Mouse (Mus musculus) left cerebral cortex, postnatal 14 days (tissue): ENCODE data around the gene Prr29. TPM values are rescaled to one million over a fixed set of nuclear protein-coding genes. Genes with fewer than 3 reads are reported as not detected.
"Not testable (repeated sequence)": the region's sequence is repeated elsewhere in the genome, so short reads cannot be mapped to it uniquely, and the experiment has no call there.

Experiments used
- DNase-seq, 2 experiments: peaks; one replicate each; pipeline ENCODE4 v3.0.0; 2021 to 2022; ENCODE audit warnings: low spot score in 2 of 2, mixed read lengths in 1 of 2
- intact Hi-C: fragments of 180-260 bp; cut with DNase I; formaldehyde crosslinking; loops from one replicate; pipeline ENCODE4 v1.15.1; 2025
- long read RNA-seq, 2 experiments: library from polyadenylated mRNA; stranded (forward); transcript quantifications; one replicate each; pipeline ENCODE4 v2.0.0; 2021
- total RNA-seq, 2 experiments: library from RNA; stranded (reverse); gene quantifications; 2 replicates each; pipeline ENCODE4 v1.2.3; 2021

Gene Prr29
- total RNA-seq: not detected
- long read RNA-seq, experiment 1: 0 reads
- long read RNA-seq, experiment 2: 0 reads

GRCm38 (mm10) chr11:106365366-106365765 lies at the start of gene Prr29:
Prr29 (plus strand) TSS chr11:106365472.
- intact Hi-C loops: loop anchor here (5.0 kb wide), 1 partner anchor 38 kb away; no protein-coding TSS in a partner anchor

GRCm38 (mm10) chr11:106316416-106316815 lies 48.9 kb upstream of the Prr29 start:
- DNase-seq: no peak

More at GRCm38 (mm10) chr11:106365366-106365765, at the start of gene Prr29:
- no peak for DNase-seq

GRCm38 (mm10) chr11:106317801-106318200 lies 47.5 kb upstream of the Prr29 start:
- no peak for DNase-seq
- intact Hi-C loops: no loop called here

More at GRCm38 (mm10) chr11:106316416-106316815, 48.9 kb upstream of the Prr29 start:
- intact Hi-C loops: no loop called here

GRCm38 (mm10) chr11:106318406-106319366 lies 46.6 kb upstream of the Prr29 start:
- intact Hi-C loops: no loop called here
- peak in 1 of 2 experiments; percentile 33 for DNase-seq

GRCm38 (mm10) chr11:106324858-106325257 lies 40.4 kb upstream of the Prr29 start:
- intact Hi-C loops: loop anchor here (2.0 to 5.0 kb wide), 2 partner anchors 42 to 68 kb away; partner anchors contain the start of genes Ftsj3, Prr29 and Psmc5

GRCm38 (mm10) chr11:106325566-106326206 lies 39.6 kb upstream of the Prr29 start:
- intact Hi-C loops: loop anchor here (2.0 to 5.0 kb wide), 2 partner anchors 42 to 69 kb away; partner anchors contain the start of genes Ftsj3, Prr29 and Psmc5
- peak; percentile 67 to 78 for DNase-seq

More at GRCm38 (mm10) chr11:106324858-106325257, 40.4 kb upstream of the Prr29 start:
- DNase-seq: no peak

GRCm38 (mm10) chr11:106326475-106326874 lies 38.8 kb upstream of the Prr29 start:
- intact Hi-C loops: loop anchor here (5.0 kb wide), 1 partner anchor 41 kb away; the partner anchor contains the start of gene Prr29
- DNase-seq: no peak

- DNase-seq: no peak
- intact Hi-C loops: loop anchor here (5.0 kb wide), 1 partner anchor 39 kb away; the partner anchor contains the start of gene Prr29
Measured at GRCm38 (mm10) chr11:106328521-106328920, 36.8 kb upstream of the Prr29 start.

- intact Hi-C loops: loop anchor here (5.0 kb wide), 1 partner anchor 38 kb away; the partner anchor contains the start of gene Prr29
- no peak for DNase-seq
Measured at GRCm38 (mm10) chr11:106329128-106329527, 36.1 kb upstream of the Prr29 start.

- peak; percentile 63 to 77 for DNase-seq
- intact Hi-C loops: loop anchor here (2.0 to 5.0 kb wide), 2 partner anchors 38 to 63 kb away; partner anchors contain the start of gene Prr29
Measured at GRCm38 (mm10) chr11:106329682-106330081, 35.6 kb upstream of the Prr29 start.

GRCm38 (mm10) chr11:106332458-106332857 lies 32.8 kb upstream of the Prr29 start:
- DNase-seq: no peak
- intact Hi-C loops: no loop called here

GRCm38 (mm10) chr11:106334066-106334465 lies 31.2 kb upstream of the Prr29 start:
- intact Hi-C loops: no loop called here
- no peak for DNase-seq

GRCm38 (mm10) chr11:106338029-106338428 lies 27.2 kb upstream of the Prr29 start:
- intact Hi-C loops: no loop called here
- DNase-seq: no peak

GRCm38 (mm10) chr11:106338870-106339269 lies 26.4 kb upstream of the Prr29 start:
- DNase-seq: no peak
- intact Hi-C loops: no loop called here

GRCm38 (mm10) chr11:106339323-106339722 lies 25.9 kb upstream of the Prr29 start:
- not testable (repeated sequence) for DNase-seq

GRCm38 (mm10) chr11:106340990-106341520 lies 24.2 kb upstream of the Prr29 start:
- DNase-seq: no peak
- intact Hi-C loops: no loop called here

More at GRCm38 (mm10) chr11:106339323-106339722, 25.9 kb upstream of the Prr29 start:
- intact Hi-C loops: not testable (repeated sequence)

- intact Hi-C loops: no loop called here
- DNase-seq: no peak
Measured at GRCm38 (mm10) chr11:106344910-106345309, 20.4 kb upstream of the Prr29 start.

- intact Hi-C loops: no loop called here
- DNase-seq: no peak
Measured at GRCm38 (mm10) chr11:106349772-106350171, 15.5 kb upstream of the Prr29 start.

GRCm38 (mm10) chr11:106350853-106351252 lies 14.4 kb upstream of the Prr29 start:
- intact Hi-C loops: no loop called here

More at GRCm38 (mm10) chr11:106350853-106351252, 14.4 kb upstream of the Prr29 start:
- no peak for DNase-seq
